Mouse (Mus musculus): ENCODE measurements at regions not wholly inside any gene's neighbourhood (a gene's known extent, or its start where the extent isn't known, plus 50 kb on each side); places are given as distances from the start of the nearest gene placed in this dataset.

- TF ChIP-seq CTCF (IDR thresholded peaks at IDR 0.05; ENCODE audit: extremely low read depth, insufficient read length, insufficient replicate concordance, low read depth, low read length): no peak
- TF ChIP-seq POLR2A (IDR thresholded peaks at IDR 0.05; ENCODE audit: low read depth, low read length): no peak
- no peak overlapping the region for H3K27ac ChIP-seq (ENCODE audit: insufficient read depth, low read depth, low read length)
- H3K36me3 ChIP-seq (ENCODE audit: control insufficient read depth, insufficient read depth, low read length): no peaks in the 10 kb centered on the region
- H3K4me1 ChIP-seq (ENCODE audit: control insufficient read depth, insufficient read depth, insufficient read length, low read length): no peaks in the 10 kb centered on the region
- no peak overlapping the region for H3K4me3 ChIP-seq (ENCODE audit: low read depth, low read length)
- 58% methylated on average over 4 of the region's 4 CpGs for WGBS
- no peaks in the 10 kb centered on the region for H3K27me3 ChIP-seq (ENCODE audit: control insufficient read depth, insufficient read depth, low read length)
These were observed 205.5 kb upstream of the Dnajc24 start for GRCm38 (mm10) chr2:106208767-106209250.

- TF ChIP-seq CTCF (IDR thresholded peaks at IDR 0.05; ENCODE audit: extremely low read depth, insufficient read length, insufficient replicate concordance, low read depth, low read length) (no peak), POLR2A (IDR thresholded peaks at IDR 0.05; ENCODE audit: low read depth, low read length) (no peak)
- Histone ChIP-seq H3K27ac (ENCODE audit: insufficient read depth, low read depth, low read length) (no peak overlapping the region), H3K36me3 (ENCODE audit: control insufficient read depth, insufficient read depth, low read length) (no peaks in the 10 kb centered on the region), H3K4me1 (ENCODE audit: control insufficient read depth, insufficient read depth, insufficient read length, low read length) (no peaks in the 10 kb centered on the region), H3K4me3 (ENCODE audit: low read depth, low read length) (no peak overlapping the region), H3K27me3 (ENCODE audit: control insufficient read depth, insufficient read depth, low read length) (no peaks in the 10 kb centered on the region)
- 95% methylated on average over 2 of the region's 2 CpGs for WGBS
These were observed 196.8 kb upstream of the Dnajc24 start for GRCm38 (mm10) chr2:106200130-106200529.

- H3K36me3 ChIP-seq (ENCODE audit: control insufficient read depth, insufficient read depth, low read length): no peaks in the 10 kb centered on the region
- WGBS: 39% methylated on average over 7 of the region's 7 CpGs
- H3K4me3 ChIP-seq (ENCODE audit: low read depth, low read length): no peak overlapping the region
- no peak for TF ChIP-seq CTCF (IDR thresholded peaks at IDR 0.05; ENCODE audit: extremely low read depth, insufficient read length, insufficient replicate concordance, low read depth, low read length)
- no peaks in the 10 kb centered on the region for H3K4me1 ChIP-seq (ENCODE audit: control insufficient read depth, insufficient read depth, insufficient read length, low read length)
- H3K27ac ChIP-seq (ENCODE audit: insufficient read depth, low read depth, low read length): no peak overlapping the region
- H3K27me3 ChIP-seq (ENCODE audit: control insufficient read depth, insufficient read depth, low read length): no peaks in the 10 kb centered on the region
These were observed 191.8 kb upstream of the Dnajc24 start for GRCm38 (mm10) chr2:106195170-106195569.

- Histone ChIP-seq H3K27ac (ENCODE audit: insufficient read depth, low read depth, low read length) (no peak overlapping the region), H3K4me1 (ENCODE audit: control insufficient read depth, insufficient read depth, insufficient read length, low read length) (no peaks in the 10 kb centered on the region), H3K4me3 (ENCODE audit: low read depth, low read length) (no peak overlapping the region), H3K27me3 (ENCODE audit: control insufficient read depth, insufficient read depth, low read length) (no peaks in the 10 kb centered on the region), H3K36me3 (ENCODE audit: control insufficient read depth, insufficient read depth, low read length) (no peaks in the 10 kb centered on the region)
- TF ChIP-seq CTCF (IDR thresholded peaks at IDR 0.05; ENCODE audit: extremely low read depth, insufficient read length, insufficient replicate concordance, low read depth, low read length): peak; percentile 48; the same call in 1 of the 2 replicates
- TF ChIP-seq POLR2A (IDR thresholded peaks at IDR 0.05; ENCODE audit: low read depth, low read length): no peak
- 12% methylated on average over 14 of the region's 14 CpGs for WGBS
These were observed 191.1 kb upstream of the Dnajc24 start for GRCm38 (mm10) chr2:106194369-106195023.

- H3K36me3 ChIP-seq (ENCODE audit: control insufficient read depth, insufficient read depth, low read length): no peaks in the 10 kb centered on the region
- H3K4me1 ChIP-seq (ENCODE audit: control insufficient read depth, insufficient read depth, insufficient read length, low read length): no peaks in the 10 kb centered on the region
- 5% methylated on average over 9 of the region's 9 CpGs for WGBS
- no peaks in the 10 kb centered on the region for H3K27me3 ChIP-seq (ENCODE audit: control insufficient read depth, insufficient read depth, low read length)
- TF ChIP-seq CTCF (IDR thresholded peaks at IDR 0.05; ENCODE audit: extremely low read depth, insufficient read length, insufficient replicate concordance, low read depth, low read length) (no peak), POLR2A (IDR thresholded peaks at IDR 0.05; ENCODE audit: low read depth, low read length) (no peak)
- no peak overlapping the region for H3K27ac ChIP-seq (ENCODE audit: insufficient read depth, low read depth, low read length)
- no peak overlapping the region for H3K4me3 ChIP-seq (ENCODE audit: low read depth, low read length)
These were observed 190.6 kb upstream of the Dnajc24 start for GRCm38 (mm10) chr2:106193889-106194347.

GRCm38 (mm10) chr2:106190579-106191322, 187.4 kb upstream of the Dnajc24 start:
- no peaks in the 10 kb centered on the region for H3K4me1 ChIP-seq (ENCODE audit: control insufficient read depth, insufficient read depth, insufficient read length, low read length)
- H3K4me3 ChIP-seq (ENCODE audit: low read depth, low read length): no peak overlapping the region
- no peaks in the 10 kb centered on the region for H3K36me3 ChIP-seq (ENCODE audit: control insufficient read depth, insufficient read depth, low read length)
- 46% methylated on average over 11 of the region's 11 CpGs for WGBS
- H3K27me3 ChIP-seq (ENCODE audit: control insufficient read depth, insufficient read depth, low read length): no peaks in the 10 kb centered on the region
- no peak for TF ChIP-seq POLR2A (IDR thresholded peaks at IDR 0.05; ENCODE audit: low read depth, low read length)
- no peak for TF ChIP-seq CTCF (IDR thresholded peaks at IDR 0.05; ENCODE audit: extremely low read depth, insufficient read length, insufficient replicate concordance, low read depth, low read length)
- no peak overlapping the region for H3K27ac ChIP-seq (ENCODE audit: insufficient read depth, low read depth, low read length)

- Histone ChIP-seq H3K27me3 (ENCODE audit: control insufficient read depth, insufficient read depth, low read length) (no peaks in the 10 kb centered on the region), H3K4me3 (ENCODE audit: low read depth, low read length) (no peak overlapping the region), H3K36me3 (ENCODE audit: control insufficient read depth, insufficient read depth, low read length) (no peaks in the 10 kb centered on the region), H3K27ac (ENCODE audit: insufficient read depth, low read depth, low read length) (no peak overlapping the region), H3K4me1 (ENCODE audit: control insufficient read depth, insufficient read depth, insufficient read length, low read length) (no peaks in the 10 kb centered on the region)
- whole genome bisulfite sequencing: 74% methylated on average over 16 of the region's 16 CpGs
- TF ChIP-seq POLR2A (IDR thresholded peaks at IDR 0.05; ENCODE audit: low read depth, low read length) (no peak), CTCF (IDR thresholded peaks at IDR 0.05; ENCODE audit: extremely low read depth, insufficient read length, insufficient replicate concordance, low read depth, low read length) (no peak)
These were observed 180.3 kb upstream of the Dnajc24 start for GRCm38 (mm10) chr2:106183651-106184050.
